Mouse (Mus musculus) stomach, embryonic 16.5 days (tissue): Measurements from ENCODE around the gene Upb1. TPM values are rescaled to one million over a fixed set of nuclear protein-coding genes. Genes with fewer than 3 reads are reported as not detected.

Source experiments
- ATAC-seq: fragments of 200-750 bp; cut with Nextera tagmentation; 2 replicates; pipeline ENCODE4 v1.8.0; 2017; ENCODE audit warnings: moderate number of reproducible peaks, moderate TSS enrichment; ENCODE audit not compliant: insufficient read depth, low FRiP score
- H3K27ac ChIP-seq: fragments of 300-500 bp; sonication (generic); 2 replicates; pipeline ENCODE4 v1.5.1; 2014; ENCODE audit warnings: low read length
- H3K27me3 ChIP-seq: fragments of 300-500 bp; sonication (generic); 2 replicates; pipeline ENCODE4 v1.6.1; 2014; ENCODE audit warnings: low read length, control low read depth, mixed read lengths; ENCODE audit not compliant: control insufficient read depth, insufficient read depth
- H3K36me3 ChIP-seq: fragments of 300-500 bp; sonication (generic); 2 replicates; pipeline ENCODE4 v1.6.1; 2014; ENCODE audit warnings: low read length; ENCODE audit not compliant: control insufficient read depth, insufficient read depth
- H3K4me1 ChIP-seq: fragments of 300-500 bp; sonication (generic); 2 replicates; pipeline ENCODE4 v1.6.1; 2014; ENCODE audit warnings: low read length, control low read depth, mixed read lengths; ENCODE audit not compliant: control insufficient read depth, insufficient read depth
- H3K4me2 ChIP-seq: fragments of 300-500 bp; sonication (generic); 2 replicates; pipeline ENCODE4 v1.6.1; 2014; ENCODE audit warnings: low read depth, low read length, mixed read lengths
- H3K4me3 ChIP-seq: fragments of 300-500 bp; sonication (generic); replicated peaks from 2 replicates; pipeline ENCODE4 v1.5.1; 2014; ENCODE audit warnings: mild to moderate bottlenecking, low read length
- H3K9ac ChIP-seq: fragments of 300-500 bp; sonication (generic); 2 replicates; pipeline ENCODE4 v1.6.1; 2014; ENCODE audit warnings: low read length
- H3K9me3 ChIP-seq: fragments of 300-500 bp; sonication (generic); replicated peaks from 2 replicates; pipeline ENCODE4 v1.6.1; 2016; ENCODE audit warnings: low read length, control low read depth; ENCODE audit not compliant: control insufficient read depth
- WGBS: fragments of 180-500 bp; shearing (Covaris S2); extraction: QIAGEN DNeasy Blood & Tissue Kit; methylation state at CpG from one replicate; pipeline ENCODE4 v1.1.7; 2014; 5-methylcytosine and 5-hydroxymethylcytosine counted together
- polyA plus RNA-seq: library from polyadenylated mRNA; unstranded; fragments of >200 nt; fragmentation: Nextera tagmentation; extraction: Ambion mirVana; gene quantifications from 2 replicates; pipeline ENCODE4 v1.2.1, GENCODE M21; 2015

The Upb1 gene
- polyA plus RNA-seq, 1 experiment from 2014 or later = 4.3 TPM

GRCm38 (mm10) chr10:75481703-75482102 is 80.8 kb downstream of the Upb1 start:
- Histone ChIP-seq H3K27ac (no peak overlapping the region), H3K4me3 (no peak overlapping the region), H3K36me3 (no peaks in the 10 kb centered on the region), H3K9ac (no peak overlapping the region), H3K4me2 (no peak overlapping the region), H3K4me1 (no peaks in the 10 kb centered on the region), H3K27me3 (no peaks in the 10 kb centered on the region), H3K9me3 (no peaks in the 10 kb centered on the region)
- WGBS = 65% methylated on average over 4 of the region's 4 CpGs
- ATAC-seq = no peak

- H3K9me3 ChIP-seq = no peaks in the 10 kb centered on the region
- H3K27ac ChIP-seq = no peak overlapping the region
- H3K4me3 ChIP-seq = no peak overlapping the region
- H3K36me3 ChIP-seq = no peaks in the 10 kb centered on the region
- no peak for ATAC-seq
- no peaks in the 10 kb centered on the region for H3K27me3 ChIP-seq
- no peak overlapping the region for H3K9ac ChIP-seq
- WGBS = 80% methylated on average over 5 of the region's 5 CpGs
- H3K4me2 ChIP-seq = no peak overlapping the region
- no peaks in the 10 kb centered on the region for H3K4me1 ChIP-seq
Observed at GRCm38 (mm10) chr10:75482271-75482670, 81.4 kb downstream of the Upb1 start.

GRCm38 (mm10) chr10:75482919-75483483 is 82.1 kb downstream of the Upb1 start:
- Histone ChIP-seq H3K27ac (no peak overlapping the region), H3K4me2 (no peak overlapping the region), H3K4me3 (no peak overlapping the region), H3K36me3 (no peaks in the 10 kb centered on the region), H3K27me3 (no peaks in the 10 kb centered on the region), H3K4me1 (no peaks in the 10 kb centered on the region), H3K9me3 (no peaks in the 10 kb centered on the region), H3K9ac (no peak overlapping the region)
- whole genome bisulfite sequencing = 87% methylated on average over 11 of the region's 11 CpGs
- no peak for ATAC-seq

- Histone ChIP-seq H3K36me3 (no peaks in the 10 kb centered on the region), H3K9ac (no peak overlapping the region), H3K4me2 (no peak overlapping the region), H3K27me3 (no peaks in the 10 kb centered on the region), H3K9me3 (no peaks in the 10 kb centered on the region), H3K4me3 (no peak overlapping the region), H3K27ac (no peak overlapping the region), H3K4me1 (no peaks in the 10 kb centered on the region)
- ATAC-seq = no peak
- WGBS = 84% methylated on average over 6 of the region's 6 CpGs
Observed at GRCm38 (mm10) chr10:75484066-75484465, 83.2 kb downstream of the Upb1 start.

GRCm38 (mm10) chr10:75484767-75485166 is 83.9 kb downstream of the Upb1 start:
- H3K27ac ChIP-seq = no peak overlapping the region
- no peaks in the 10 kb centered on the region for H3K4me1 ChIP-seq
- no peaks in the 10 kb centered on the region for H3K36me3 ChIP-seq
- no peak for ATAC-seq
- H3K4me2 ChIP-seq = no peak overlapping the region
- H3K4me3 ChIP-seq = no peak overlapping the region
- no peak overlapping the region for H3K9ac ChIP-seq
- 46% methylated on average over 6 of the region's 6 CpGs for WGBS
- no peaks in the 10 kb centered on the region for H3K27me3 ChIP-seq
- no peaks in the 10 kb centered on the region for H3K9me3 ChIP-seq

- no peak overlapping the region for H3K4me2 ChIP-seq
- no peaks in the 10 kb centered on the region for H3K9me3 ChIP-seq
- WGBS = 49% methylated on average over 9 of the region's 9 CpGs
- no peak for ATAC-seq
- H3K27me3 ChIP-seq = no peaks in the 10 kb centered on the region
- H3K27ac ChIP-seq = no peak overlapping the region
- H3K9ac ChIP-seq = no peak overlapping the region
- H3K4me1 ChIP-seq = no peaks in the 10 kb centered on the region
- no peak overlapping the region for H3K4me3 ChIP-seq
- H3K36me3 ChIP-seq = no peaks in the 10 kb centered on the region
Observed at GRCm38 (mm10) chr10:75486086-75486979, 85.4 kb downstream of the Upb1 start.

GRCm38 (mm10) chr10:75487131-75487530 is 86.2 kb downstream of the Upb1 start:
- no peak overlapping the region for H3K27ac ChIP-seq
- ATAC-seq = no peak
- WGBS = 66% methylated on average over 3 of the region's 3 CpGs

GRCm38 (mm10) chr10:75489522-75489921 is 88.6 kb downstream of the Upb1 start:
- 64% methylated on average over 2 of the region's 2 CpGs for WGBS
- no peak overlapping the region for H3K27ac ChIP-seq
- H3K4me2 ChIP-seq = no peak overlapping the region
- H3K9me3 ChIP-seq = no peaks in the 10 kb centered on the region
- no peaks in the 10 kb centered on the region for H3K27me3 ChIP-seq
- ATAC-seq = no peak
- H3K9ac ChIP-seq = no peak overlapping the region
- H3K4me3 ChIP-seq = no peak overlapping the region
- H3K36me3 ChIP-seq = no peaks in the 10 kb centered on the region
- H3K4me1 ChIP-seq = no peaks in the 10 kb centered on the region

More at GRCm38 (mm10) chr10:75487131-75487530, 86.2 kb downstream of the Upb1 start:
- Histone ChIP-seq H3K4me3 (no peak overlapping the region), H3K9me3 (no peaks in the 10 kb centered on the region), H3K4me2 (no peak overlapping the region), H3K4me1 (no peaks in the 10 kb centered on the region), H3K27me3 (no peaks in the 10 kb centered on the region), H3K9ac (no peak overlapping the region), H3K36me3 (no peaks in the 10 kb centered on the region)

DNA sequence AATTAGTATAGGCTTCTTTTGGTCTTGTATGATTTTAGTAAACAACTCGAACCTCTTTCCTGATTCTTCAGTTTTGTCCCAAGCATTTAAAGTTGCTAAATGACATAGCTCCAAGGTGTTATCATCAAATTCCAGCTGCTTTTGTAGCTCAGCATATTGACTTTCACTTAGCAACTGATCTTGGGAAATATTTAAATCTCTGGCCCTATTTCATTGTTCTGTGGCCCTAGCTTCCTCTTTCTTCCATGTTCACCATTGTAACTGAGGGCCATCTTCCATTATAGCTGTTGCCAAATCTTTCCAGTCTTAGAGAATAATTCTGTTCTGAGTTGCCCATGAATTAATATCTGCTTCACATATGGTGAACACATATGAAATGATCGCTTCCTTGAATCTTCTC is 89.8 kb downstream of the Upb1 start:
- H3K36me3 ChIP-seq = no peaks in the 10 kb centered on the region
- no peaks in the 10 kb centered on the region for H3K27me3 ChIP-seq
- H3K27ac ChIP-seq = no peak overlapping the region
- no peaks in the 10 kb centered on the region for H3K9me3 ChIP-seq
- no peaks in the 10 kb centered on the region for H3K4me1 ChIP-seq
- ATAC-seq = no peak
- H3K4me3 ChIP-seq = no peak overlapping the region
- no peak overlapping the region for H3K9ac ChIP-seq
- WGBS = 78% methylated on average over 2 of the region's 2 CpGs
- H3K4me2 ChIP-seq = no peak overlapping the region
